Mouse (Mus musculus) kidney, adult 10 weeks (tissue): ENCODE results near the gene Gng10. TPM values are rescaled to one million over a fixed set of nuclear protein-coding genes. Genes with fewer than 3 reads are reported as not detected.

ENCODE experiments used
- polyA plus RNA-seq: library from polyadenylated mRNA; stranded (reverse); fragments of 350-450 nt; fragmentation: Illumina TruSeq; extraction: RNeasy Lipid Tissue Mini Kit (QIAGEN cat#74804); gene quantifications from one replicate; pipeline ENCODE4 v1.2.3, GENCODE M21; 2014; ENCODE audit warnings: low read depth, low replicate concordance

Gng10 gene
- 36.7 TPM for polyA plus RNA-seq

GRCm38 (mm10) chr4:59034918-59035785 is at the start of gene Gng10:
Gene Gng10 (plus strand): TSS chr4:59035088.

DNA sequence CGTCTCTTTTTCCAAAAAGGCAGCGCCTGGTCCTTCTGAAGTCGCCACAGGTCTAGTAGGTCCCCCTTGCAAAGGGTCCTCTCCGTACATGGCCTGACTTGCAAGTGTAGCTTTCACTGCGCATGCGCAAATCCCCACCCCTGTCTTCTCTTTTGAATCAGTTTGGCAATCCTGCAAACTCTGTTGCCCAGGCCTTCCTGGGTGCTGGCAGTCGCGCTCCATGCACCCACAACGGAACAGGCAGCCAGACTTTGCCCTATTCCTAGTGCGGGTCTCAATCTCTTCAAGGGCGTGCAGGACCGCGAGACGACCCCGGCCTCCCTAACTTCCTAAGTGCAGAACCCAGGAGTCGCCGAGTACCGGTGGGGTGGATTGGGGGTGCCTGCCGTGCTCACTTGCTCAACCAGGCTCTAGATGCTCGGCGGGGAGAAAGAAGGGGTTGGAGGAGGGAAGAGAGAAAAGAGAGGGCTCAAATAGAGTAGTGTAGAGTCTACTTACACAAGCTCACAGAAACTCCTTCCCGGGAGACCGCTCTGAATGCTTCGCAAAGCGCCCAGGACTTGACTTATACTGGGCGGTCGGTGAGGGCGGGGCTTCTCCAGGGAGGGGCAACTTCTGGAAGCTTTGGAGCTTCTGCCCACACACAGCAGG is 48.2 kb upstream of the Gng10 start, which contains the start of gene Ptgr1:
Gene Ptgr1, minus strand, starts transcription at position 580 of the 651 bp plus-strand sequence.

GRCm38 (mm10) chr4:58994762-58995161 is 40.1 kb upstream of the Gng10 start, which contains the start of gene Dnajc25:
Gene Dnajc25 (plus strand): TSS chr4:58995062.

DNA sequence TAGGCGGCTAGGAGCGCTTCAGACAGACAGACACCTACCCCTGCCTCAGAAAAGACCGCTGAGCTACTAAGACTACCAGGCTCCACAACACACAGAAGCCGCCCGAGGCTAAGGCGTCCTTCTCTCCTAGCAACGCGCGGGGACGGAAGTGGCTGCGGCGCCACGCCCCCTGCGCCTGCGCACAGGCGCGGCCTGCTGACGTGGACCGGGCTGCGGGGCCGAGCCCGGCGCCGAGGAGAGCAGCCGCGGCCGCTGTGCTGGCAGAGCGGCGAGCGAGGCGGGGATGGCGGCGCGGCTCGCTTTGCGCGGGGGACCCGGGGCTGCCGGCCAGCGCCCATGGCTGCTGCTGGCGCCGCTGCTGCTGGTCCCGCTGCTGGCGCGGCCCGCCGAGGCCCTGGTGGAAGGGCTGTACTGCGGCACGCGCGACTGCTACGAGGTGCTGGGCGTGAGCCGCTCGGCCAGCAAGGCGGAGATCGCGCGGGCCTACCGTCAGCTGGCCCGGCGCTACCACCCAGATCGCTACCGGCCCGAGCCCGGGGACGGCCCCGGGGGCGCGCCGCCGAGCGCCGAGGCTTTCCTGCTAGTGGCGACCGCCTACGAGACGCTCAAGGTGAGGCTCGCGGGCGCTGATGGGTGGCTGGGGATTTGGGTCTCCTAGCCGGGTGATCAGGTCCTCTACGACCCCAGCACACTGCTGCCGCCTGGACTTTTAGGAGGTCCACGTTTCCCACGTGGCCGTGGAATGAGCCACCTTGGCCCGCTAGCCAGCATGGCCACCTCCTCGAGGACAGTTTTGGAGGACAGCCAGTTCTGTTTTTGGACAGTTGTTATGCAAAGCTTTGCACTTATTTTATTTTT is 31.7 kb upstream of the Gng10 start, which contains the start of gene Gm20503:
Gene Gm20503, plus strand, starts transcription at position 263 of the 858 bp plus-strand sequence.

Other genes starting within 250 kb of the Gng10 start
- not detected for gene Olfr267, start 247.4 kb upstream of the Gng10 start, polyA plus RNA-seq
- 104 TPM for gene Ecpas, start 122.3 kb upstream of the Gng10 start, polyA plus RNA-seq
- gene Zkscan16, start 91.5 kb upstream of the Gng10 start, polyA plus RNA-seq, result not detected
- gene Ptgr1, start 48.0 kb upstream of the Gng10 start, polyA plus RNA-seq, result 3.7 TPM
- 24.3 TPM for gene Dnajc25, start 40.0 kb upstream of the Gng10 start, polyA plus RNA-seq
- not detected for gene Gm20503, start 31.9 kb upstream of the Gng10 start, polyA plus RNA-seq
- not detected for gene AI481877, start 103.9 kb downstream of the Gng10 start, polyA plus RNA-seq
- gene Ugcg, start 154.2 kb downstream of the Gng10 start, polyA plus RNA-seq, result 17.7 TPM